Mouse (Mus musculus): ENCODE measurements at regions not wholly inside any gene's neighbourhood (a gene's known extent, or its start where the extent isn't known, plus 50 kb on each side); places are given as distances from the start of the nearest gene placed in this dataset.
A peak's percentile ranks its signal among the peaks of the same experiment; 100 is the strongest.

DNA sequence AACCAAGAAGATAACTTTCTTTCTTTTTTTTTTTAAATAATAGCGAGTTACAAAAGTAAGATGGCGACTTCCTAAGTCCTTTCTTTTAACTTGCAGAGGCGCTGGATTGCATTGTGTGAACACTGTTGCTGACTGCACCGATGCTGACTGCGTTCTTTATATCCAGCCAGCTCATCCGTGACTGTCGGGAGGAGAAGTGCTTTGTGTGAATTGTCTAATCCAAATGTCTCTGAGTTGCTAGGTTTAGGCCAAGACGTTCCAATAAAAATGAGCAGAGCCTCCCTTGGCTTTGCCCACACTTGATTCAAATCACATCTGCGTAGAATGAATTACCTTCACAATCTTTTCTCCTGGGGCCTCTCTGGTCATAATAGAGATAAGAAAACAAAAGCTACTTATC is 156.0 kb upstream of the Slc24a2 start:
- no peak for DNase-seq

DNA sequence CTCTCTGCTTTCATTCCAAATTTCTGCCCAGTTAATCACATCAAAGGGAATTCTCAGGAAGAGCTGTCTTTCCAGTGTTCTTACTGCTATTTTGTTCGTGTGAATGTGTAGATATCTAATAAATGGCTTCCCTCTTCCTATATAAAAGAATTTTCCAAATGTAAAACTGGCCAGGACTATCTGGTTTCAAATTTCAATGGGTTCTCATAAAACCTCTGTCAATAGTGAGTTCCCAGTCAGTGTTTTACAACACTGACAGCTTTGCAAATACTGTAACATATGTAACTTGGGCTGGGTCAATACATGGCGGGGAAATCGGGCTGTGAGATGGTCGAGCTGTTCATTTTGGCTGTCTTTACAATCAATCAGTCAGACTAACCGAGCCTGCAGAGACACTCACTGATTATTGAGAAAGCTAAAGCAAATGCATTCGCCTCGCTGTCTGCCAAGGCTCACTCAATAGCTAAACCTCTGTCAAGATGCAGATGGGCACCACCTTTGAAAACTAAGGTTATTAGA is 155.0 kb upstream of the Slc24a2 start:
- DNase-seq, result no peak

GRCm38 (mm10) chr4:87384469-87385044 is 154.3 kb upstream of the Slc24a2 start:
- no peak for DNase-seq

GRCm38 (mm10) chr4:87380716-87381115 is 150.4 kb upstream of the Slc24a2 start:
- no peak for DNase-seq

- no peak for DNase-seq
Observed at GRCm38 (mm10) chr4:87379516-87380173, 149.4 kb upstream of the Slc24a2 start.

GRCm38 (mm10) chr4:87371960-87372359 is 141.7 kb upstream of the Slc24a2 start:
- no peak for DNase-seq

DNA sequence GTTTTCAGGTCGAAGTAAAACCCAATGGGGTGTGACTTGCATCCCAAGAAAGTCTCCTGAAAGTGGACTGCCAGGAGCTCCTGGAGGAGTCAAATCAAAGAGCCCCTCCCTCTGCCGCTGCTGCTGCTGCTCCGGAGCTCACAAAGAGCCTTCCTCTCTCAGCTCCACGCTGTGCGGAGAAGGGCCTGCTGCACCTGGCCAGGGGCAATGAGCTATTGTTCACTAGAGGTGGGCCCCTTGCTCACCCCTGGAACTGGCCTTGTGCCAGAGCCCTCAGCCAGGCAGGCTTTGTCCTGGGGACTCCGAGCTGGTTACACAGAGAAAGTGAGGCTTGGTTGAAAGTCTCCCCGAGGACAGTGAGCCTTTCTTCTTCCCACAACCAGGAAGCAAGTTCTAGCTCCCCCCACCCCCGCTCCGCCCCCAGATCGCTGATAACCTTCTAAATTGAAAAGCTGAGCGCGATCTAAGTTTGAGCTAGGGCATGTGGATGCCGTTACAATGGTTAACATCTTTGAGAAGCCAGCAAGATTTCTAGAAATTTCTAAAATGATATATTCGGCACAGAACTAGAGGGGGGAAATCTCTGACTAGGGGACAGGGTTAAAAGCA is 139.5 kb upstream of the Slc24a2 start:
- DNase-seq, result peak; percentile 5

DNA sequence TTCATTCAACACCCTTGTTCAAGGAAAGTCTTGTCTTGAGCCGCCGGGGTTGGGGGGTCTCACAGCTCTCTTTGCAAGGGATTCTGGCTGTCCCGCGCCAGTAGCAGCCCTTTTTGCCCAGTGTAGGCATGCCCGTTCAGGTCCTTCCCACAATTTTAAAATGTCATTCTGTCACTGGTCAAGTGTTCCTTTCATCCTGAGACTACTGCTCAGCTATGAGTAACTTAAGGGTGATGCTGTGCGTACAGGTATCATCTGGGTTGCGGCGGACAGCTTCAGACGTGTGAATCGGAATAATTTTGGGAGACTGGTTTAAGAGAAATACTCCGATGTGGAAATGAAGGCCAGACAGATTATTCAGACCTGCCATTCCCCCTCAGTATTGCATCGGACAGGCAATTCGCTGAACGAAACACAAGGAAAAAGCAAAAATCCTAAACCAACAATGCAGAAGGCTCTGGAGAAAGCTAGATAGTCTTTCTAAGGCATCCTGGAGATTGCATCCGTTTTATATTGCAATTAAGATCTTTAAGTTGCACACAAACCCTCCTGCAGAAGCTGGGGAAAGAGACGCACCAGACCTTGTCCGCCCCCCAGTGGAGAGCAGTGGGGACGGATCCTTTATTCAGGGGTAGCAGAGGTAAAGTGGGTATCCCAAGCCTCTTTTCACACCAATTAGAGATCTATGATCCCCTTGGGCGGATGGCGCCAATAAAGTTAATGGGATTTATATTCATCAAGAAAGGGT is 138.3 kb upstream of the Slc24a2 start:
- DNase-seq, result peak; percentile 35

DNA sequence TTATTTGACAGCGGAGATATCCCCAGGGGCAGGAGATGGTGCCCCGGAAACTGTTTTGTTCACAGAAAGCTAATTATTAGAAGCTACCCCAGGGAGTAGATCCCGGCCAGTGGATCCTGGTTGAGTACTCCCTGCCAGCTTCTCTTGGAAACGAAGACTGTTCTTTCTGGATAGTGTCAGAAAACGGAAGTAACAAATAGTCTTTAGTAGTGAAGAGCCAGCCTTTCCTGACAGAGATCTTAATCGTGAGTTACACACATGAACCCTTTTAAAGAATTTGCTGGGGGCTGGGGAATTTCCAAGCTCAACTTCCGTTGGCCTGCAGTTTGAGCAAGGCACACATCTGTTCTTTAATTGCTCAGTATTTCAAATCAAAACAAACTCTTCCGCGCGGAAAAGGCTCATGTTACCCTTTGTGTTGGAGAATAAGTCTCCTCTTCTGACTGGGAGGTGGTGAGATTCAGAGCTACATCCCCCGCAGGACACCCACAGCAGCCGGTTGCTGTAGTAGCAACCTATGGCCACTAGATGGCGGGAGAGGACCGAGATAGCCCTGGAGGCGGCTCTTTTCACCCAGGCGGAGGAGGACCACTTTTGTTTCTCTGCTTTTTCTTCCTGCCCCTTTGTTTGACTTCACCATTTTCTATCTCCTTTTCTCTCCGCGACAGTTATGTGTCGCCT is 137.6 kb upstream of the Slc24a2 start:
- peak; percentile 73 for DNase-seq

DNA sequence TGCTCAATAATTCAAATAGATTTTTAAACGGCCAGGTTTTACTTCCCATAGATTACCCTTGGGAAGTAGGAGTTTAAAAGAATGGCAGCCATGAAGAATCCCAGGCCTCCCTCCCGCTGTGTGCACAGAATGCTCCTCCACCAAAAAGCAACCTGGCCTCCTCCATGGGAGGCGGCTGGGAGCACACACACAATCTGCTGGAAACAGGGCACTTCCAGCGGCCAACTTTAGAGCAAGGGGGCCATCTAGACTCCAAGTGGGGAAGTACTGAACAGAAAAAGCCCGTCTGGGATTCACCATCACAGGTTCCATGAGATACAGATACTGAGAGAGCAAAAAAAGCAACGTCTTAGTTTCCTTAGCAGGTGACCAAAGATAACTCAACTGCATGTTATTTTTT is 131.9 kb upstream of the Slc24a2 start:
- DNase-seq, result peak; percentile 13

- DNase-seq, result peak; percentile 27
Observed at GRCm38 (mm10) chr4:87359483-87359882, 129.2 kb upstream of the Slc24a2 start.

DNA sequence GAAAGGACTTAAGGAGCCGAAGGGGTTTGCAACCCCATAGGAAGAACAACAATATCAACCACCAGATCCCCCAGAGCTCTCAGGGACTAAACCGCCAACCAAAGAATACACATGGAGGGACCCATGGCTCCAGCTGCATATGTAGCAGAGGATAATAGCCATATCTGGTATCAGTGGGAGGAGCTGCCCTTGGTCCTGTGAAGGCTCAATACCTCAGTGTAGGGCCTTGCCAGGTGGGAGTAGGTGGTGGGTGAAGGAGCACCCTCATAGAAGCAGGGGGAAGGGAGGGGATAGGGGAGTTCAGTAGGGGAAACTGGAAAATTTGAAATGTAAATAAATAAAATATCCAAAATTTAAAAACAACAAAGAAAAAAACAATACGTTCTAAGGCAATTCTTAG is 128.7 kb upstream of the Slc24a2 start:
- DNase-seq, result no peak

DNA sequence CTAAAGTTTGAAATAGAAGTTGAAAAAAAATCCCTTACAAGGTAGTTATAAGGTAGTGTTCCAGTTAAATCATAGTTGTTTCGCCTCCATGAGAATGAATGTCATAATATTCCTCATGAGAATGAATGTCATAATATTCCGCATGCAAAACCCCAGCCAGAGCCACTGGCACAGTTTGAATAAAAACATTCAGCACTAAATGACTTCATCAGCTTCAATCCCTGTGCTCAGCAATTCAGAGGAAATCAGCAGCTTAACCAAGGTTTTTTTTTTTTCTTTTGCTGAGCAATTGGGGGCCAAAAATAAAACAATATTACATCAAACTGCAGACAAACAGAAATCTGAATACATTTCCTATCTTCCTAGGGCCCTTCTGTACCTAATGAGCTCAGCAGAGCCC is 102.7 kb upstream of the Slc24a2 start:
- no peak for DNase-seq

DNA sequence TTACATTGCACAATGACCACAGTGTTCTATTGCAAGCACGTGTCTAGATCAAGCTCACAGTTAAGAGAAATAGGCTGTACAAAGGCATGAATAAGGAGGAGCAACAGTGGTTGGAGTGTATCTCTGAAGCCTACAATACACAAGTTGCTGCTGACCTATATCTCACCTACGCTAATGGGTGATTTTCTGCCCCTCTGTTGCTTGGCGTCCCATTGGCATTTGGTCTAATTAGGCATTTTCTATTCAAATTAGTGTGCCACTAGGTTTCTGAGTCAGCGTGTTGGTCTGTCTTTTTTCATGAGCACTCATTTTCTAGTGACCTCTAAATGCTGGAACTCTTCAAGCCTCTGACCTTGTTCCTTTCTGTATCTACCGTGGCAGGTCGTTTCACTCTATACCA is 98.9 kb upstream of the Slc24a2 start:
- no peak for DNase-seq

- no peak for DNase-seq
Observed at GRCm38 (mm10) chr4:87321726-87322349, 91.6 kb upstream of the Slc24a2 start.

GRCm38 (mm10) chr4:87298129-87298528 is 67.9 kb upstream of the Slc24a2 start:
- no peak for DNase-seq

GRCm38 (mm10) chr4:87294538-87294937 is 64.3 kb upstream of the Slc24a2 start:
- DNase-seq, result no peak

Measured in cerebellum, adult 11 months (tissue).